Mouse (Mus musculus): ENCODE data around the gene Chrna4. TPM values are rescaled to one million over a fixed set of nuclear protein-coding genes. Genes with fewer than 3 reads are reported as not detected.

Gene Chrna4
- polyA plus RNA-seq, 1 experiment from 2014 or later, result 50.8 TPM

Other genes with a start within 250 kb of the Chrna4 start
- gene Ythdf1, start 122.6 kb downstream of the Chrna4 start, polyA plus RNA-seq (2014; fragmentation: Nextera tagmentation; extraction: Ambion mirVana), result 44.4 and 59.1 TPM in 2 replicates
- gene Birc7, start 114.5 kb downstream of the Chrna4 start, polyA plus RNA-seq (2014; fragmentation: Nextera tagmentation; extraction: Ambion mirVana), result 0.18 and 0.38 TPM in 2 replicates
- gene Nkain4, start 88.8 kb downstream of the Chrna4 start, polyA plus RNA-seq (2014; fragmentation: Nextera tagmentation; extraction: Ambion mirVana), result 89.6 and 94.9 TPM in 2 replicates
- gene Arfgap1, start 76.3 kb downstream of the Chrna4 start, polyA plus RNA-seq (2014; fragmentation: Nextera tagmentation; extraction: Ambion mirVana), result 86.6 and 92.4 TPM in 2 replicates
- gene Col20a1, start 57.0 kb downstream of the Chrna4 start, polyA plus RNA-seq (2014; fragmentation: Nextera tagmentation; extraction: Ambion mirVana), result 0.16 and 0.24 TPM in 2 replicates
- 52.0 and 52.4 TPM in 2 replicates for gene Kcnq2, start 91.8 kb upstream of the Chrna4 start, polyA plus RNA-seq (2014; fragmentation: Nextera tagmentation; extraction: Ambion mirVana)
- 12.7 and 14.1 TPM in 2 replicates for gene Eef1a2, start 113.5 kb upstream of the Chrna4 start, polyA plus RNA-seq (2014; fragmentation: Nextera tagmentation; extraction: Ambion mirVana)
- 442 and 539 TPM in 2 replicates for gene Ppdpf, start 143.7 kb upstream of the Chrna4 start, polyA plus RNA-seq (2014; fragmentation: Nextera tagmentation; extraction: Ambion mirVana)
- gene Ptk6, start 159.2 kb upstream of the Chrna4 start, polyA plus RNA-seq (2014; fragmentation: Nextera tagmentation; extraction: Ambion mirVana), result not detected in 2 replicates
- 0.11 and 0.16 TPM in 2 replicates for gene Srms, start 169.6 kb upstream of the Chrna4 start, polyA plus RNA-seq (2014; fragmentation: Nextera tagmentation; extraction: Ambion mirVana)
- 0.39 and 0.49 TPM in 2 replicates for gene Fndc11, start 176.5 kb upstream of the Chrna4 start, polyA plus RNA-seq (2014; fragmentation: Nextera tagmentation; extraction: Ambion mirVana)
- gene Helz2, start 198.5 kb upstream of the Chrna4 start, polyA plus RNA-seq (2014; fragmentation: Nextera tagmentation; extraction: Ambion mirVana), result 0.19 and 0.39 TPM in 2 replicates
- 15.7 and 19.5 TPM in 2 replicates for gene Gmeb2, start 244.5 kb upstream of the Chrna4 start, polyA plus RNA-seq (2014; fragmentation: Nextera tagmentation; extraction: Ambion mirVana)